Mouse (Mus musculus): ENCODE measurements at regions not wholly inside any gene's neighbourhood (a gene's known extent, or its start where the extent isn't known, plus 50 kb on each side); places are given as distances from the start of the nearest gene placed in this dataset.

DNA sequence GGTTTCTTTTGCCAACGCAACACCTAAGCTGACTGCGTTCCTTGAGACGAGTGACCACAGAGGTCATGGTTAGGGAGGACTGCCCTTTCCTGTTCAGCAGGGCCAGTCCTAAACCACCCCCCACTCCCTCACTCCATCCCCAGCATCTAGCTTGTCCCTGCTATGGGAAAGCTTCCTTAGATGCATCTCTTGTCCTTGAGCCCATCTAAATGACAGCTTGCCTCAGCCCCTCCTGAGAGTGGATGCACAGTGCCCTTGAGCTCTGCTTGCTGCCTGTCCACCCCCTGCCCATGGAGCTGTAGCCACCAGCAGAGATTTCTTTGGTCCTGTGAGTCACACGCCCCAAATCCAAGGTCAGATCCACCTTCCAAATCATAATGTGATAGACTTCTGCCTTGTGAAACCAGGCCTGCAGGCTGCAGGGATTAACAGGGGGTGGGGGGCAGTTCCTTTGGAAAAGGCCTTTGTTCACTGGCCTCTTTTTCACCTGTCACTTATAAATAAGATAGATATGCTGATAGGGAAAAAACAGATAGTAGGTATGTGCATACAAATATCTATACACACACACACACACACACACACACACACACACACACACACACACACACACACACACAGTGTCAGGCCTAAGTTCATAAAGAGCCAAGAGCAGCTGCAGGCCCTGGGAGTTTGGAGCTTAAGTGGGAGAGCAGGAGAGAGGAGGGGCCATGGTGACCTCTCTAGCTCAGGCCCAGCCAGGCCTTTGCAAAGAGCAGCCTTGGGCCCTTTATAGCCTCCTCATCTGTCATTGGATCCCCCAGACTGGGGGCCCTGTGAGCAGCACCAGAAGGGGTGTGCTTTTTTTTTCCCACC lies 56.4 kb upstream of the Adra2c start:
- no peaks in the 10 kb centered on the region for H3K36me3 ChIP-seq (ENCODE audit: control insufficient read depth, insufficient read depth, low read length)
- DNase-seq (ENCODE audit: low spot score) (no peak), ATAC-seq (ENCODE audit: low FRiP score) (no peak)
- no peaks in the 10 kb centered on the region for H3K27me3 ChIP-seq (ENCODE audit: control insufficient read depth, insufficient read depth, low read length)
- H3K9ac ChIP-seq (ENCODE audit: low read depth, low read length), result no peak overlapping the region
- H3K4me3 ChIP-seq (ENCODE audit: low read depth, low read length), result no peak overlapping the region
- WGBS, result 85% methylated on average over 4 of the region's 4 CpGs
- H3K4me2 ChIP-seq (replicated peaks; ENCODE audit: low read depth, low read length), result no peak overlapping the region
- H3K27ac ChIP-seq (ENCODE audit: low read depth, low read length), result no peak overlapping the region
- H3K4me1 ChIP-seq (replicated peaks; ENCODE audit: control insufficient read depth, insufficient read depth, low read length), result no peaks in the 10 kb centered on the region
- H3K9me3 ChIP-seq (ENCODE audit: control insufficient read depth, low read length), result no peaks in the 10 kb centered on the region

- no peaks in the 10 kb centered on the region for H3K9me3 ChIP-seq (ENCODE audit: control insufficient read depth, low read length)
Observed at GRCm38 (mm10) chr5:35216271-35216670, 61.8 kb upstream of the Adra2c start.

DNA sequence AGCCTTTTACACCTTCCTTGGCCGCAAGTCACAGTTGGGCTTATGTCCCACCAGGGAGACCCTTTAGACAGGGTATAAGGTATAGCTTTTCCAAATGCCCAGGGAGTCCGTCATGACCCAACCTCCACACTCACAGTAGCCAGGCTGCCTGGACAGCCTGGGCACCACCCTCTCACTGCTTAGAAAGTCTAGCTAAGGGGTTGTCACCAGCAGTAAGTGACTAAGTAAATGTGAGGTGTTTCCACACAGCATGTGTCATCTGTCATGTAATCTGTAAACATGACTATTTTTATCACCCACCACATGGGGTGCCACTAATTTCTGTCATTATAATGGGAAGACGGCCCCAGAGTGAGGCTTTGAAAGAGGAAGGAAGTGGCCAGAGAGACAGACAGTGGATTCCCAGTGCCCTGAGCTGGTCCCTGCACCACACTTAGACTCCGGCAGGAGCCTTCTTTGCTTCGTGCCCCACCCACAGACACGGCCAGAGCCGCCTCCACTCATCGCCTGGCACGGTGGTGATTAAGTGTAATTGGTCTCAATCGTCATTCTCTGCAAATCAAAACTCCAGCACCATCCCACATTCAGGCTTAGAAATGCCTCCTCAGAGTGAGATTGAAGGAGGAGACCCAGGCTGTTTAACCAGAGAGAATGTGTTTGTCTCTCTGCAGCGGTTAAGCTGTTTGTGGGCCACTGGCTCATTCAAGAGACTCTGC lies 62.5 kb upstream of the Adra2c start:
- Histone ChIP-seq H3K4me1 (replicated peaks; ENCODE audit: control insufficient read depth, insufficient read depth, low read length) (no peaks in the 10 kb centered on the region), H3K9me3 (ENCODE audit: control insufficient read depth, low read length) (no peaks in the 10 kb centered on the region), H3K4me2 (replicated peaks; ENCODE audit: low read depth, low read length) (no peak overlapping the region), H3K36me3 (ENCODE audit: control insufficient read depth, insufficient read depth, low read length) (no peaks in the 10 kb centered on the region), H3K9ac (ENCODE audit: low read depth, low read length) (no peak overlapping the region), H3K27me3 (ENCODE audit: control insufficient read depth, insufficient read depth, low read length) (no peaks in the 10 kb centered on the region), H3K27ac (ENCODE audit: low read depth, low read length) (no peak overlapping the region), H3K4me3 (ENCODE audit: low read depth, low read length) (no peak overlapping the region)
- 82% methylated on average over 11 of the region's 11 CpGs for whole genome bisulfite sequencing
- DNase-seq (ENCODE audit: low spot score), result no peak
- no peak for ATAC-seq (ENCODE audit: low FRiP score)

More at GRCm38 (mm10) chr5:35216271-35216670, 61.8 kb upstream of the Adra2c start:
- Histone ChIP-seq H3K27ac (ENCODE audit: low read depth, low read length) (no peak overlapping the region), H3K27me3 (ENCODE audit: control insufficient read depth, insufficient read depth, low read length) (no peaks in the 10 kb centered on the region), H3K4me3 (ENCODE audit: low read depth, low read length) (no peak overlapping the region), H3K9ac (ENCODE audit: low read depth, low read length) (no peak overlapping the region), H3K4me2 (replicated peaks; ENCODE audit: low read depth, low read length) (no peak overlapping the region), H3K36me3 (ENCODE audit: control insufficient read depth, insufficient read depth, low read length) (no peaks in the 10 kb centered on the region), H3K4me1 (replicated peaks; ENCODE audit: control insufficient read depth, insufficient read depth, low read length) (no peaks in the 10 kb centered on the region)
- DNase-seq (ENCODE audit: low spot score), result no peak
- WGBS, result 60% methylated on average over 2 of the region's 2 CpGs
- no peak for ATAC-seq (ENCODE audit: low FRiP score)

- no peak overlapping the region for H3K9ac ChIP-seq (ENCODE audit: low read depth, low read length)
- 83% methylated on average over 11 of the region's 11 CpGs for WGBS
- DNase-seq (ENCODE audit: low spot score), result no peak
- H3K9me3 ChIP-seq (ENCODE audit: control insufficient read depth, low read length), result no peaks in the 10 kb centered on the region
- ATAC-seq (ENCODE audit: low FRiP score), result no peak
- H3K36me3 ChIP-seq (ENCODE audit: control insufficient read depth, insufficient read depth, low read length), result no peaks in the 10 kb centered on the region
- no peaks in the 10 kb centered on the region for H3K27me3 ChIP-seq (ENCODE audit: control insufficient read depth, insufficient read depth, low read length)
- H3K4me3 ChIP-seq (ENCODE audit: low read depth, low read length), result no peak overlapping the region
- H3K4me1 ChIP-seq (replicated peaks; ENCODE audit: control insufficient read depth, insufficient read depth, low read length), result no peaks in the 10 kb centered on the region
- H3K4me2 ChIP-seq (replicated peaks; ENCODE audit: low read depth, low read length), result no peak overlapping the region
- no peak overlapping the region for H3K27ac ChIP-seq (ENCODE audit: low read depth, low read length)
Observed at GRCm38 (mm10) chr5:35215007-35215406, 63.1 kb upstream of the Adra2c start.

GRCm38 (mm10) chr5:35209348-35209747 lies 68.8 kb upstream of the Adra2c start:
- WGBS, result 93% methylated on average over 1 of the region's 1 CpGs

GRCm38 (mm10) chr5:35204049-35204448 lies 74.1 kb upstream of the Adra2c start:
- Histone ChIP-seq H3K4me3 (ENCODE audit: low read depth, low read length) (no peak overlapping the region), H3K36me3 (ENCODE audit: control insufficient read depth, insufficient read depth, low read length) (no peaks in the 10 kb centered on the region), H3K9ac (ENCODE audit: low read depth, low read length) (no peak overlapping the region), H3K27ac (ENCODE audit: low read depth, low read length) (no peak overlapping the region), H3K27me3 (ENCODE audit: control insufficient read depth, insufficient read depth, low read length) (no peaks in the 10 kb centered on the region), H3K4me2 (replicated peaks; ENCODE audit: low read depth, low read length) (no peak overlapping the region), H3K9me3 (ENCODE audit: control insufficient read depth, low read length) (no peaks in the 10 kb centered on the region), H3K4me1 (replicated peaks; ENCODE audit: control insufficient read depth, insufficient read depth, low read length) (no peaks in the 10 kb centered on the region)
- DNase-seq (ENCODE audit: low spot score) (no peak), ATAC-seq (ENCODE audit: low FRiP score) (no peak)
- WGBS, result 91% methylated on average over 6 of the region's 6 CpGs

More at GRCm38 (mm10) chr5:35209348-35209747, 68.8 kb upstream of the Adra2c start:
- DNase-seq (ENCODE audit: low spot score) (no peak), ATAC-seq (ENCODE audit: low FRiP score) (no peak)
- Histone ChIP-seq H3K9ac (ENCODE audit: low read depth, low read length) (no peak overlapping the region), H3K4me3 (ENCODE audit: low read depth, low read length) (no peak overlapping the region), H3K4me2 (replicated peaks; ENCODE audit: low read depth, low read length) (no peak overlapping the region), H3K9me3 (ENCODE audit: control insufficient read depth, low read length) (no peaks in the 10 kb centered on the region), H3K27me3 (ENCODE audit: control insufficient read depth, insufficient read depth, low read length) (no peaks in the 10 kb centered on the region), H3K27ac (ENCODE audit: low read depth, low read length) (no peak overlapping the region), H3K36me3 (ENCODE audit: control insufficient read depth, insufficient read depth, low read length) (no peaks in the 10 kb centered on the region), H3K4me1 (replicated peaks; ENCODE audit: control insufficient read depth, insufficient read depth, low read length) (no peaks in the 10 kb centered on the region)

- Histone ChIP-seq H3K4me1 (replicated peaks; ENCODE audit: control insufficient read depth, insufficient read depth, low read length) (no peaks in the 10 kb centered on the region), H3K27ac (ENCODE audit: low read depth, low read length) (no peak overlapping the region), H3K9ac (ENCODE audit: low read depth, low read length) (no peak overlapping the region), H3K36me3 (ENCODE audit: control insufficient read depth, insufficient read depth, low read length) (no peaks in the 10 kb centered on the region), H3K9me3 (ENCODE audit: control insufficient read depth, low read length) (no peaks in the 10 kb centered on the region), H3K27me3 (ENCODE audit: control insufficient read depth, insufficient read depth, low read length) (no peaks in the 10 kb centered on the region), H3K4me2 (replicated peaks; ENCODE audit: low read depth, low read length) (no peak overlapping the region), H3K4me3 (ENCODE audit: low read depth, low read length) (no peak overlapping the region)
- 64% methylated on average over 5 of the region's 5 CpGs for WGBS
- DNase-seq (ENCODE audit: low spot score) (no peak), ATAC-seq (ENCODE audit: low FRiP score) (no peak)
Observed at GRCm38 (mm10) chr5:35198468-35198867, 79.7 kb upstream of the Adra2c start.

GRCm38 (mm10) chr5:35189113-35189797 lies 83.7 kb upstream of the Lrpap1 start:
- Histone ChIP-seq H3K9ac (ENCODE audit: low read depth, low read length) (no peak overlapping the region), H3K4me1 (replicated peaks; ENCODE audit: control insufficient read depth, insufficient read depth, low read length) (no peaks in the 10 kb centered on the region), H3K4me3 (ENCODE audit: low read depth, low read length) (no peak overlapping the region), H3K9me3 (ENCODE audit: control insufficient read depth, low read length) (no peaks in the 10 kb centered on the region), H3K27me3 (ENCODE audit: control insufficient read depth, insufficient read depth, low read length) (no peaks in the 10 kb centered on the region), H3K27ac (ENCODE audit: low read depth, low read length) (no peak overlapping the region), H3K36me3 (ENCODE audit: control insufficient read depth, insufficient read depth, low read length) (no peaks in the 10 kb centered on the region), H3K4me2 (replicated peaks; ENCODE audit: low read depth, low read length) (no peak overlapping the region)
- ATAC-seq (ENCODE audit: low FRiP score) (no peak), DNase-seq (ENCODE audit: low spot score) (no peak)
- 92% methylated on average over 12 of the region's 12 CpGs for WGBS

Measured in hindbrain, embryonic 11.5 days (tissue).